Mouse (Mus musculus): ENCODE measurements around the gene Parvb. TPM values are rescaled to one million over a fixed set of nuclear protein-coding genes. Genes with fewer than 3 reads are reported as not detected.

Parvb gene
- polyA plus RNA-seq, 1 experiment = 8.5 TPM

GRCm38 (mm10) chr15:84241520-84241919, 9.7 kb downstream of the Parvb start:
- 57% methylated on average over 7 of the region's 7 CpGs for WGBS
- TF ChIP-seq POLR2A (IDR thresholded peaks at IDR 0.05; ENCODE audit: low read depth, low read length) (no peak), CTCF (conservative IDR thresholded peaks at IDR 0.05; ENCODE audit: insufficient read depth, insufficient read length, low read depth, low read length) (no peak)
- Histone ChIP-seq H3K4me1 (ENCODE audit: control insufficient read depth, insufficient read depth, low read length) (no peaks in the 10 kb centered on the region), H3K27ac (ENCODE audit: insufficient read depth, low read depth, low read length) (no peak overlapping the region), H3K36me3 (ENCODE audit: control insufficient read depth, insufficient read depth, low read length) (no peaks in the 10 kb centered on the region), H3K4me3 (ENCODE audit: insufficient read depth, low read depth, low read length) (no peak overlapping the region), H3K27me3 (replicated peaks; ENCODE audit: control insufficient read depth, insufficient read depth, low read length) (no peaks in the 10 kb centered on the region)
- no peak for DNase-seq

- 75% methylated on average over 7 of the region's 7 CpGs for WGBS
- Histone ChIP-seq H3K4me3 (ENCODE audit: insufficient read depth, low read depth, low read length) (no peak overlapping the region), H3K4me1 (ENCODE audit: control insufficient read depth, insufficient read depth, low read length) (no peaks in the 10 kb centered on the region), H3K36me3 (ENCODE audit: control insufficient read depth, insufficient read depth, low read length) (no peaks in the 10 kb centered on the region), H3K27ac (ENCODE audit: insufficient read depth, low read depth, low read length) (no peak overlapping the region), H3K27me3 (replicated peaks; ENCODE audit: control insufficient read depth, insufficient read depth, low read length) (no peaks in the 10 kb centered on the region)
- no peak for DNase-seq
- TF ChIP-seq POLR2A (IDR thresholded peaks at IDR 0.05; ENCODE audit: low read depth, low read length) = no peak
- no peak for TF ChIP-seq CTCF (conservative IDR thresholded peaks at IDR 0.05; ENCODE audit: insufficient read depth, insufficient read length, low read depth, low read length)
Observed at GRCm38 (mm10) chr15:84245104-84245503, 13.3 kb downstream of the Parvb start.

GRCm38 (mm10) chr15:84246195-84246594, 14.4 kb downstream of the Parvb start:
- Histone ChIP-seq H3K36me3 (ENCODE audit: control insufficient read depth, insufficient read depth, low read length) (no peaks in the 10 kb centered on the region), H3K4me3 (ENCODE audit: insufficient read depth, low read depth, low read length) (no peak overlapping the region), H3K27ac (ENCODE audit: insufficient read depth, low read depth, low read length) (no peak overlapping the region), H3K27me3 (replicated peaks; ENCODE audit: control insufficient read depth, insufficient read depth, low read length) (no peaks in the 10 kb centered on the region), H3K4me1 (ENCODE audit: control insufficient read depth, insufficient read depth, low read length) (no peaks in the 10 kb centered on the region)
- no peak for TF ChIP-seq POLR2A (IDR thresholded peaks at IDR 0.05; ENCODE audit: low read depth, low read length)
- no peak for TF ChIP-seq CTCF (conservative IDR thresholded peaks at IDR 0.05; ENCODE audit: insufficient read depth, insufficient read length, low read depth, low read length)
- WGBS = 90% methylated on average over 6 of the region's 6 CpGs
- no peak for DNase-seq

DNA sequence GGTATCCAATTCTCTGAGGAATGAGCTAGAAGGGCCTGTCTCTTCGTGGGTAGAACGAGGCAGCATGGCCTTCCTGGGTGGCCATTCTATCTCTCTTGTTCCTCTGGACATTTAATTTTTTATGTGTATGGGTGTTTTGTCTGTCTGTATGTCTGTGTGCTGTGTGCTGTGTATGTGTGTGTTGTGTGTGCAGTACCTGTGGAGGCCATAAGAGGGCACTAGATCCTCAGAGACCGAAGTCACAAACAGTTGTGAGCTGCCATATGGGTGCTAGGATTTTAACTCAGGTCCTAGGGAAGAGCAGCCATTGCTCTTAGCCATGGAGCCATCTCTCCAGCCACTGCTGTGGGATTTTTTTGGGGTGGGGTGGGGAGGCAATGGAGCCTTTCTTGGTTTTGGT, 15.5 kb downstream of the Parvb start:
- no peaks in the 10 kb centered on the region for H3K36me3 ChIP-seq (ENCODE audit: control insufficient read depth, insufficient read depth, low read length)
- H3K27ac ChIP-seq (ENCODE audit: insufficient read depth, low read depth, low read length) = no peak overlapping the region
- TF ChIP-seq POLR2A (IDR thresholded peaks at IDR 0.05; ENCODE audit: low read depth, low read length) (no peak), CTCF (conservative IDR thresholded peaks at IDR 0.05; ENCODE audit: insufficient read depth, insufficient read length, low read depth, low read length) (no peak)
- DNase-seq = no peak
- no peak overlapping the region for H3K4me3 ChIP-seq (ENCODE audit: insufficient read depth, low read depth, low read length)
- no peaks in the 10 kb centered on the region for H3K4me1 ChIP-seq (ENCODE audit: control insufficient read depth, insufficient read depth, low read length)
- H3K27me3 ChIP-seq (replicated peaks; ENCODE audit: control insufficient read depth, insufficient read depth, low read length) = no peaks in the 10 kb centered on the region
- WGBS = 96% methylated on average over 3 of the region's 3 CpGs

- DNase-seq = peak; percentile 30
Observed at GRCm38 (mm10) chr15:84251227-84251626, 19.4 kb downstream of the Parvb start.

DNA sequence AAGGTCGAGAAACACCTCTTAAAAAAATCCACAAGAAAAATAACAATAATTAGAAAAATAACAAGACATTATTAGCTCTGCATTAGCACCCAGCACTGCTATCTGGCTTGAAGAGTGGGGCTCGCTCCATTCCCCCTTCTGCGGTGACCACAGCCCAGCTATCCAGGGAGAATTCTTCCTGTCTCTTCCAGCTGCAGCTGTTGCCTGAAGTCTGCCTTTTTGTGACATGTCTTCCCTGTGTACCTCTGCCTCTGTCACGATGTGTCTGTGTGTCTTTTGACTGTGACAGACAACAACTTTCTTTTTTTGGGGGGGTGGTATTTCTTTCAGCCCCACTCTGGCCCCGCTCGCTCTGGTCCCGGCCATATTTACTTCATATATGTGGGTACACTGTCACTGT, 20.8 kb downstream of the Parvb start:
- Histone ChIP-seq H3K27me3 (replicated peaks; ENCODE audit: control insufficient read depth, insufficient read depth, low read length) (no peaks in the 10 kb centered on the region), H3K4me3 (ENCODE audit: insufficient read depth, low read depth, low read length) (no peak overlapping the region), H3K36me3 (ENCODE audit: control insufficient read depth, insufficient read depth, low read length) (no peaks in the 10 kb centered on the region), H3K4me1 (ENCODE audit: control insufficient read depth, insufficient read depth, low read length) (no peaks in the 10 kb centered on the region), H3K27ac (ENCODE audit: insufficient read depth, low read depth, low read length) (no peak overlapping the region)
- DNase-seq = no peak
- TF ChIP-seq CTCF (conservative IDR thresholded peaks at IDR 0.05; ENCODE audit: insufficient read depth, insufficient read length, low read depth, low read length) (no peak), POLR2A (IDR thresholded peaks at IDR 0.05; ENCODE audit: low read depth, low read length) (no peak)
- 92% methylated on average over 7 of the region's 7 CpGs for WGBS

More at GRCm38 (mm10) chr15:84251227-84251626, 19.4 kb downstream of the Parvb start:
- TF ChIP-seq CTCF (conservative IDR thresholded peaks at IDR 0.05; ENCODE audit: insufficient read depth, insufficient read length, low read depth, low read length) (no peak), POLR2A (IDR thresholded peaks at IDR 0.05; ENCODE audit: low read depth, low read length) (no peak)
- Histone ChIP-seq H3K4me1 (ENCODE audit: control insufficient read depth, insufficient read depth, low read length) (no peaks in the 10 kb centered on the region), H3K4me3 (ENCODE audit: insufficient read depth, low read depth, low read length) (no peak overlapping the region), H3K36me3 (ENCODE audit: control insufficient read depth, insufficient read depth, low read length) (no peaks in the 10 kb centered on the region), H3K27me3 (replicated peaks; ENCODE audit: control insufficient read depth, insufficient read depth, low read length) (no peaks in the 10 kb centered on the region), H3K27ac (ENCODE audit: insufficient read depth, low read depth, low read length) (no peak overlapping the region)
- 32% methylated on average over 13 of the region's 13 CpGs for WGBS

- no peak for DNase-seq
- TF ChIP-seq CTCF (conservative IDR thresholded peaks at IDR 0.05; ENCODE audit: insufficient read depth, insufficient read length, low read depth, low read length) (no peak), POLR2A (IDR thresholded peaks at IDR 0.05; ENCODE audit: low read depth, low read length) (no peak)
- no peak overlapping the region for H3K27ac ChIP-seq (ENCODE audit: insufficient read depth, low read depth, low read length)
- H3K4me1 ChIP-seq (ENCODE audit: control insufficient read depth, insufficient read depth, low read length) = no peaks in the 10 kb centered on the region
- no peaks in the 10 kb centered on the region for H3K36me3 ChIP-seq (ENCODE audit: control insufficient read depth, insufficient read depth, low read length)
- 46% methylated on average over 11 of the region's 11 CpGs for WGBS
- H3K27me3 ChIP-seq (replicated peaks; ENCODE audit: control insufficient read depth, insufficient read depth, low read length) = no peaks in the 10 kb centered on the region
- no peak overlapping the region for H3K4me3 ChIP-seq (ENCODE audit: insufficient read depth, low read depth, low read length)
Observed at GRCm38 (mm10) chr15:84253757-84254156, 21.9 kb downstream of the Parvb start.

DNA sequence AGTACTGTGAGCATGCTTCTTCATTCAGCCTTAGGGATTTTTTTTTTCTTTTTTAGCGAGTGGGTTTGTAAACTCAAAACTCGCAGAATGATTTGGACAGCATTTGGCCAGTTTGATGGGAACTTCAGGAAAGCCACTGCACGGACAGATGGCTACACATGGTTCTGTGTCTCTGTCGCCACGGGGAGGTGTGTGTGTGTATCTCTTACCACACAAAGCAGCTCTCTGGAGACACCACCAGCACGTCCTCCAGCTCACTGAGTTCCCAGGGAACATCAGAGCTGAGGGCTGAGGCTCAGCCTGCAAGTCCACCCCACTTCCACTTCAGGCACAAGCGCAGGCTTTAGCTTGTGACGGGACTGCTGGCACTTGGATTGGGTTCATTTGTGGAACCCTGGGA, 22.5 kb downstream of the Parvb start:
- H3K4me1 ChIP-seq (ENCODE audit: control insufficient read depth, insufficient read depth, low read length) = no peaks in the 10 kb centered on the region
- H3K36me3 ChIP-seq (ENCODE audit: control insufficient read depth, insufficient read depth, low read length) = no peaks in the 10 kb centered on the region
- no peak for DNase-seq
- WGBS = 81% methylated on average over 8 of the region's 8 CpGs
- no peak overlapping the region for H3K4me3 ChIP-seq (ENCODE audit: insufficient read depth, low read depth, low read length)
- no peak overlapping the region for H3K27ac ChIP-seq (ENCODE audit: insufficient read depth, low read depth, low read length)
- no peaks in the 10 kb centered on the region for H3K27me3 ChIP-seq (replicated peaks; ENCODE audit: control insufficient read depth, insufficient read depth, low read length)
- TF ChIP-seq CTCF (conservative IDR thresholded peaks at IDR 0.05; ENCODE audit: insufficient read depth, insufficient read length, low read depth, low read length) = no peak
- TF ChIP-seq POLR2A (IDR thresholded peaks at IDR 0.05; ENCODE audit: low read depth, low read length) = no peak

All from kidney, adult 2 months (tissue).